Mouse (Mus musculus): Measurements from ENCODE around the gene Syt15. TPM values are rescaled to one million over a fixed set of nuclear protein-coding genes. Genes with fewer than 3 reads are reported as not detected.

Gene Syt15
- total RNA-seq, 2 experiments from 2014 or later, result 0.30 to 0.32 TPM

Other genes starting within 250 kb of the Syt15 start
- 1 to 10 TPM; 4.0 to 4.1 TPM for gene Zfp488, start 240.8 kb upstream of the Syt15 start, total RNA-seq (2021)
- not detected for gene Gm30083, start 204.4 kb upstream of the Syt15 start, total RNA-seq (2021)
- gene Gm5460, start 202.8 kb upstream of the Syt15 start, total RNA-seq (2021), result not detected
- gene Antxrl, start 166.9 kb upstream of the Syt15 start, total RNA-seq (2021), result not detected
- gene Anxa8, start 133.6 kb upstream of the Syt15 start, total RNA-seq (2021), result under 1 TPM; 0.45 to 0.63 TPM
- not detected for gene A630023A22Rik, start 116.8 kb upstream of the Syt15 start, total RNA-seq (2021)
- not detected for gene Npy4r, start 67.1 kb upstream of the Syt15 start, total RNA-seq (2021)
- 1 to 10 TPM; 2.9 to 3.3 TPM for gene Gprin2, start 17.9 kb upstream of the Syt15 start, total RNA-seq (2021)
- gene Shld2, start 90.9 kb downstream of the Syt15 start, total RNA-seq (2021), result 10 to 100 TPM; 12.2 to 13.4 TPM
- gene Glud1, start 91.1 kb downstream of the Syt15 start, total RNA-seq (2021), result 100 to 1,000 TPM; 279 to 296 TPM
- gene Fam25c, start 135.8 kb downstream of the Syt15 start, total RNA-seq (2021), result not detected
- gene Sncg, start 155.2 kb downstream of the Syt15 start, total RNA-seq (2021), result 1 to 10 TPM; 6.8 to 7.1 TPM
- gene Mmrn2, start 155.9 kb downstream of the Syt15 start, total RNA-seq (2021), result 1 to 10 TPM; 3.1 to 3.3 TPM

Data from layer of hippocampus, adult 18-20 months (tissue).